Mouse (Mus musculus) myocyte (in vitro differentiated cells): ENCODE measurements at regions not wholly inside any gene's neighbourhood (a gene's known extent, or its start where the extent isn't known, plus 50 kb on each side); places are given as distances from the start of the nearest gene placed in this dataset.

ENCODE experiments used
- E2F4 ChIP-seq: IDR thresholded peaks from one replicate; pipeline ENCODE4 v1.6.1; 2011; ENCODE audit warnings: mild to moderate bottlenecking, control low read depth, moderate library complexity; ENCODE audit not compliant: insufficient read depth
- MAX ChIP-seq: IDR thresholded peaks from one replicate; pipeline ENCODE4 v1.6.1; 2011; ENCODE audit warnings: low read depth, mild to moderate bottlenecking, control low read depth
- POLR2A ChIP-seq: IDR thresholded peaks from one replicate; pipeline ENCODE4 v1.6.1; 2011; ENCODE audit warnings: low read depth, mild to moderate bottlenecking, control low read depth, moderate library complexity; ENCODE audit not compliant: insufficient read length
- POLR2AphosphoS2 ChIP-seq: IDR thresholded peaks from one replicate; pipeline ENCODE4 v1.6.1; 2011; ENCODE audit warnings: low read depth, control low read depth; ENCODE audit not compliant: insufficient read length
- TCF12 ChIP-seq: IDR thresholded peaks from one replicate; pipeline ENCODE4 v1.6.1; 2011; ENCODE audit warnings: mild to moderate bottlenecking, control low read depth; ENCODE audit not compliant: poor library complexity, insufficient read depth, severe bottlenecking

DNA sequence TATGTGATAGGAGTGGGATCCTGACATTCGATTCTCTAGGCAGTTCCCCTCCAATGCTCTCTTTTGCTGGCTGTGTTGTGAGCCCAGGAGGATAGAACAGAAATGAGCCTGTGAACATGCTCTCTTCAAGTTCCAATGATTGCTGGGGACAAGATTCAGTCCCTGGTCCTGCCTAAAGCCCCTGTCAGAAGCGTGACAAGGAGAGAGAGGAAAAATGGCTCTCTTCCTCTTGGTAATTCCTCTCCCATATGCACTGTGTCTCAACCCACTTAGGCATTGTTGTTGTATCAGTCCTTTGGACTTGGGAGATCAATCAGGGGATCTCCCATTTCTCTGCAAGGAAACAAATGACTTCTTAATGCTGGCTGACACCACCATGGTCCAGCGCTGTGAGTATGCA is 168.9 kb upstream of the Sox2 start:
- TF ChIP-seq POLR2A (no peak), TCF12 (no peak), MAX (no peak), POLR2AphosphoS2 (no peak), E2F4 (no peak)
